Mouse (Mus musculus) brain, embryonic 14.5 days (tissue): ENCODE results near the gene Tbc1d22b. TPM values are rescaled to one million over a fixed set of nuclear protein-coding genes. Genes with fewer than 3 reads are reported as not detected.

ENCODE experiments used
- DNase-seq: peaks from one replicate; pipeline ENCODE4 v3.0.0-alpha.2; 2011; ENCODE audit warnings: low read depth
- CTCF ChIP-seq: fragments of 200-500 bp; IDR thresholded peaks from 2 replicates; pipeline ENCODE4 v1.5.1; 2012; ENCODE audit warnings: inconsistent platforms, mild to moderate bottlenecking, moderate library complexity, borderline replicate concordance; ENCODE audit not compliant: insufficient read depth, insufficient read length; ENCODE audit errors: extremely low read depth
- POLR2A ChIP-seq: fragments of 200-500 bp; IDR thresholded peaks from 2 replicates; pipeline ENCODE4 v1.6.1; 2012; ENCODE audit warnings: mild to moderate bottlenecking, inconsistent platforms, borderline replicate concordance; ENCODE audit not compliant: poor library complexity, insufficient read depth, insufficient read length, severe bottlenecking; ENCODE audit errors: extremely low read depth
- polyA plus RNA-seq: library from polyadenylated mRNA; depleted of rRNA; stranded (reverse); fragments of >200 nt; gene quantifications from 2 replicates; pipeline ENCODE4 v1.2.3, GENCODE M21; 2012; rRNA removed

The Tbc1d22b gene
- polyA plus RNA-seq, 1 experiment: 40.6 TPM

- TF ChIP-seq CTCF (no peak), POLR2A (no peak)
- DNase-seq: no peak
These were observed 91.4 kb downstream of the Tbc1d22b start for GRCm38 (mm10) chr17:29640971-29641370.

- no peak for DNase-seq
- TF ChIP-seq CTCF: no peak
- TF ChIP-seq POLR2A: no peak
These were observed 92.6 kb downstream of the Tbc1d22b start for GRCm38 (mm10) chr17:29642219-29642618.

Other genes with a start within 250 kb of the Tbc1d22b start
- 2.9 and 3.6 TPM in 2 replicates for gene Pi16, start 232.1 kb upstream of the Tbc1d22b start, polyA plus RNA-seq
- 698 and 767 TPM in 2 replicates for gene Mtch1, start 201.9 kb upstream of the Tbc1d22b start, polyA plus RNA-seq
- gene Fgd2, start 188.9 kb upstream of the Tbc1d22b start, polyA plus RNA-seq: 6.1 and 6.4 TPM in 2 replicates
- gene Pim1, start 59.0 kb upstream of the Tbc1d22b start, polyA plus RNA-seq: 11.4 and 15.6 TPM in 2 replicates
- gene Gm17657, start 147 bp upstream of the Tbc1d22b start, polyA plus RNA-seq: not detected in 2 replicates
- 0.19 and 0.20 TPM in 2 replicates for gene Tmem217, start 2.6 kb downstream of the Tbc1d22b start, polyA plus RNA-seq
- gene Rnf8, start 65.0 kb downstream of the Tbc1d22b start, polyA plus RNA-seq: 52.9 and 57.7 TPM in 2 replicates
- 3.3 and 3.4 TPM in 2 replicates for gene Gm28043, start 65.1 kb downstream of the Tbc1d22b start, polyA plus RNA-seq
- gene Cmtr1, start 110.8 kb downstream of the Tbc1d22b start, polyA plus RNA-seq: 57.2 and 59.1 TPM in 2 replicates
- gene Ccdc167, start 167.3 kb downstream of the Tbc1d22b start, polyA plus RNA-seq: 18.2 and 19.1 TPM in 2 replicates